Mouse (Mus musculus): ENCODE data around the gene Dusp6. TPM values are rescaled to one million over a fixed set of nuclear protein-coding genes. Genes with fewer than 3 reads are reported as not detected.
A peak's percentile ranks its signal among the peaks of the same experiment; 100 is the strongest.
"Not testable (repeated sequence)": the region's sequence is repeated elsewhere in the genome, so short reads cannot be mapped to it uniquely, and the experiment has no call there.

Dusp6 gene
- 10 to 100 TPM; 64.9 to 66.7 TPM for total RNA-seq (2021)
- long read RNA-seq, experiment 1, transcript Dusp6-201 (3 exons, 2,796 nt): major isoform, 46 of 52 reads
- long read RNA-seq, experiment 1, partial matches to known transcripts: 1 of 52 reads
- long read RNA-seq, experiment 1, other reads (novel, unspliced or antisense): 3 of 52 reads
- long read RNA-seq, experiment 2, transcript Dusp6-201 (3 exons, 2,796 nt): major isoform, 66 of 77 reads
- long read RNA-seq, experiment 2, partial matches to known transcripts: 2 of 77 reads
- long read RNA-seq, experiment 2, other reads (novel, unspliced or antisense): 5 of 77 reads

DNA sequence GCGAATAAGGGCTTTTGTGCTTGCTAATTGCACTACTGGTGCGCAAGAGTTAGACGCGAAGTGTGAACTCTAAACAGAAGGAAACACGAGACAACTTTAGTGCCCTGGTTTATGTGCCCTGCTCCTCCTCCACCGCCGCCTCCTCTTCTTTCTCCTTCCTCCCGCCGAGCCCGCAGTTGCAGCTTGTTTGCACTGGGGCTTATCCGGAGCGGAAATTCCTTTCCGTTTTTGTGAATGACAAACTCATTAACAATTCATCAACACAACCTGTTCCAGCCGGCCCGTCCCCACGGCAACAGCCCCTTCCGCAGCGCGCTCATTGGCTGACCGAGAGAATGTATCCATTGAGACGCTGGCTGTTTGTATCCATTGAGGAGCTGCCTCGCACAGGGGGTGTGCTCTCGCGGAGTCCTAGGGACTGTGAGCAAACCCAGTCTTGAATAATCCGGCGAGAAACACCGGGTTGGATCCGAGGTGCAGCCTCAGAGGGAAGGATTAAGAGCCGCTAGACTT lies at the start of gene Dusp6:
Dusp6 (plus strand) TSS at position 365 of the 513 bp plus-strand sequence.
- H3K4me3 ChIP-seq: peak within 1 kb of the TSS; percentile 92
- H3K27ac ChIP-seq: peak within 1 kb of the TSS; percentile 98
- peak; percentile 58 for TF ChIP-seq CTCF (conservative IDR thresholded peaks at IDR 0.05)
- peak; percentile 95 to 99 for DNase-seq (ENCODE audit: low spot score in 2 of 2)

GRCm38 (mm10) chr10:99214421-99215299 lies 48.4 kb upstream of the Dusp6 start:
- no peak for TF ChIP-seq CTCF (conservative IDR thresholded peaks at IDR 0.05)
- H3K4me3 ChIP-seq: no peak overlapping the region
- no peak for DNase-seq (ENCODE audit: low spot score in 2 of 2)
- no peak overlapping the region for H3K27ac ChIP-seq

DNA sequence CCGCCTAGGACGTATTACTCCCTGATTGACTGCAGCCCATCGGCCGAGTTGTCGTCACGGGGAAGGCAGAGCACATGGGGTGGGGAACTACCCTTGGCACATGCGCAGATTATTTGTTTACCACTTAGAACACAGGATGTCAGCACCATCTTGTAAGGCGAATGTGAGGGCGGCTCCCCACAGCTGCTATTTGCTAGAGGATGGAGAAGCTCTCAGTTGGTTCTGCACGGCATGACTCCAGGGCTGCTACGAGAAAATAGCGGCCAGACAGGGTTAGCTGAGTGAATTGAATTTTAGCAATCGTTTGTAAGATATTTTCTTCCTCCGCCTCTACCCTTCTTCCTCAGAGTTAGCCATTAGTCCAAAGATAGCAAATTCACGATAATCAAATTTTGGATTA lies 46.5 kb upstream of the Dusp6 start:
- not testable (repeated sequence) for H3K27ac ChIP-seq; H3K4me3 ChIP-seq; DNase-seq (ENCODE audit: low spot score in 2 of 2)

DNA sequence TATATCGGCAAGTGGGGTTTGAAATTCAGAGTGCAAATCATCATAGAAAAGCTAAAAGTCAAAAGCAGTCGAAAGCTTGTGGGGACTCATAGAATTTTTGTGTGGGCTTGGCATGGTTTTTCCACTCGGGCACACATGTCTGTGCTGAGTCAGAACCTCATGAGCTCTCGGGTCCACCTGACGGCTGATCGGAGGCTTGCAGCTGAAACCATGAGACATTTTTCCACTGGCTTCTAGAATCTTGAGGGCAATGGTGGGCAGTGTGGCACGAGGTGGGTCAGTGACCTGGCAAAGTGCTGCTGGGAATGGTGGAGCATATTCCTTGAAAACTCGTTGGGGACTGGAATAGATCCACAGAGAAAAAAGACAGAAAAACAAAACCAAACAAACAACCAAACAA lies 41.5 kb upstream of the Dusp6 start:
- peak; percentile 45 for TF ChIP-seq CTCF (conservative IDR thresholded peaks at IDR 0.05)

DNA sequence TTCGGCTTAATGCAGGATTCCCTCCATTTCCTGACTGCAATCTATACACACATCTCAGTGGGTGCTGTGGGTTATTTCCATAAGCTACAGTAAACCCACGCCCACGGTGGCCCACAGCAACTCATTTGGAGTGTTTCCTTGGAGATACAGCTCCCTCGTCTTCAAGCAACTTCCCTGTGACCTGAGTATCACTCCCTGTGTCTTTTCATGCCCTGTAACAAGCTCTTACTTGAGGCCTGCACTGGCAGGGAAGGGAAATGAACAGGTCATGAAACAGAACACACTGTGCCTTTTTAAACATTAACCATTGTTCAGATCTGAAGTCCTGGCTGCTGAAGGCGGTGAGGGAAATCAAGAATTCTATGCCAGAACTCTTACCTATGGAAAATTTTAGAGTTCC lies 40.3 kb upstream of the Dusp6 start:
- Histone ChIP-seq H3K4me3 (no peak overlapping the region), H3K27ac (no peak overlapping the region)
- DNase-seq (ENCODE audit: low spot score in 2 of 2): no peak
- no peak for TF ChIP-seq CTCF (conservative IDR thresholded peaks at IDR 0.05)

More for the DNA sequence above, 41.5 kb upstream of the Dusp6 start:
- H3K4me3 ChIP-seq: no peak overlapping the region
- DNase-seq (ENCODE audit: low spot score in 2 of 2): no peak
- H3K27ac ChIP-seq: no peak overlapping the region

DNA sequence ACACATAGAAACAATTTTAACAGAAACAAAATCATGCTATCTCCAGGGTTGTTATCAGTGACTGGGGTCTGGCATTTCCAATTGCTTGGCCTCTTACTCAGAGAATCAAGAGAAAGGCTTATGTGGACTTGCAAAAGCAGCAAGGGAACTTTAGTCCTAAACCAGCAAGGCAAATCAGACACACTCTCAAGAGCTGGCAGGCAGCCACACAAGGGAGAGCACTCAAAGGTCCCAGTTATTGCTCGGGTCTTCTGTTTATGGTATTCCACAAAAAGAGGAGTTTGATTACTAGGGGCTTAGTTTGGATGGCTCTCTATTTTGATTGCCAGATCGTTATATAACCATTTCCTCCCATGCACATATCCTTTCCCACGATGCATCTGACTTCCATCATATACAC lies 38.8 kb upstream of the Dusp6 start:
- DNase-seq (ENCODE audit: low spot score in 2 of 2): no peak
- no peak overlapping the region for H3K27ac ChIP-seq
- H3K4me3 ChIP-seq: no peak overlapping the region
- TF ChIP-seq CTCF (conservative IDR thresholded peaks at IDR 0.05): no peak

- H3K27ac ChIP-seq: no peak overlapping the region
- TF ChIP-seq CTCF (conservative IDR thresholded peaks at IDR 0.05): no peak
- H3K4me3 ChIP-seq: no peak overlapping the region
- DNase-seq (ENCODE audit: low spot score in 2 of 2): no peak
These were observed 36.2 kb upstream of the Dusp6 start for GRCm38 (mm10) chr10:99226782-99227181.

GRCm38 (mm10) chr10:99227968-99228864 lies 34.8 kb upstream of the Dusp6 start:
- DNase-seq (ENCODE audit: low spot score in 2 of 2): peak in 1 of 2 experiments; percentile 35
- TF ChIP-seq CTCF (conservative IDR thresholded peaks at IDR 0.05): no peak
- Histone ChIP-seq H3K27ac (peak overlapping the region; percentile 77), H3K4me3 (0 out of 2 replicates have a peak overlapping the region, but pooled peaks have one; percentile 18)

DNA sequence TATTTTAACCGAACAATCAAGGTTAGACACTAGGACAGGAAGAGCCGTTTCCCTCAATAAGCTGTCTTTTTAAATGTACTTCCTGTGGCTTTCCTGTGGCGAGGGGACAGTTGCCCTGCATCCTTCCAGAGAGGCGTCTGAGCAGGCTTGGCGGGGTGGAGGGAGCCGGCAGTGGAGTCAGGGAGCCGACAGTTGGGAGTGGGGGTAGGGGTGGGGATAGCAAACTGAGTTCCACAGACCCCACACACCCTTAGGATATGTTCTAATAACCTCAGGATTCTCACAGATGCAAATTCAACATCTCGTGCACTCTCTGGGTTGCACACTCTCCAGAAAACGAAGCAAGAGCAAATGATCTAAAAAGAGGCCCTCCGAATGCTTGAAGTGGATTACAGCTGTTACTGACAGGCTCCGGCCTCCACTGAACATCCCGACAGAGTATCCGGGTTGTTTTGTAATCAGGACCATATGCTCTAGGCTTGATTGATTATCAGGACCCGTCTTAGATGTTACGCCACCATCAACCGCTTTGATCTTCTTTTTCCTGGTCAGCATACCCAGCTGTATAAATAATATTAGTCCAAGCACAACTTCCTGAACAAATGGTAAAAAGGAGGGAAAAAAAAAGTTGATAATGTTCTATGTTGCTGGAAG lies 33.9 kb upstream of the Dusp6 start:
- no peak for TF ChIP-seq CTCF (conservative IDR thresholded peaks at IDR 0.05)

GRCm38 (mm10) chr10:99232518-99233227 lies 30.4 kb upstream of the Dusp6 start:
- TF ChIP-seq CTCF (conservative IDR thresholded peaks at IDR 0.05): no peak
- H3K4me3 ChIP-seq: no peak overlapping the region
- DNase-seq (ENCODE audit: low spot score in 2 of 2): no peak
- H3K27ac ChIP-seq: no peak overlapping the region

More for the DNA sequence above, 33.9 kb upstream of the Dusp6 start:
- peak overlapping the region; percentile 77; the same call in 1 of the 2 replicates for H3K27ac ChIP-seq
- H3K4me3 ChIP-seq: no peak overlapping the region
- DNase-seq (ENCODE audit: low spot score in 2 of 2): no peak

- no peak overlapping the region for H3K4me3 ChIP-seq
- no peak for DNase-seq (ENCODE audit: low spot score in 2 of 2)
- TF ChIP-seq CTCF (conservative IDR thresholded peaks at IDR 0.05): no peak
- no peak overlapping the region for H3K27ac ChIP-seq
These were observed 28.7 kb upstream of the Dusp6 start for GRCm38 (mm10) chr10:99234336-99234735.

Measured in layer of hippocampus, adult 2 months (tissue).